Mouse (Mus musculus) liver, embryonic 13.5 days (tissue): ENCODE data around the gene Pitpnm1. TPM values are rescaled to one million over a fixed set of nuclear protein-coding genes. Genes with fewer than 3 reads are reported as not detected.
"Not testable (repeated sequence)": the region's sequence is repeated elsewhere in the genome, so short reads cannot be mapped to it uniquely, and the experiment has no call there.

Experiments used
- ATAC-seq: fragments of 200-750 bp; cut with Nextera tagmentation; 2 replicates; pipeline ENCODE4 v1.8.0; 2017; ENCODE audit warnings: low read depth, mild to moderate bottlenecking, moderate number of reproducible peaks, moderate library complexity
- DNase-seq: peaks from one replicate; pipeline ENCODE4 v3.0.0; 2022
- H3K27ac ChIP-seq: fragments of 300-500 bp; sonication (generic); 2 replicates; pipeline ENCODE4 v1.5.1; 2015; ENCODE audit warnings: moderate library complexity, mild to moderate bottlenecking, inconsistent platforms
- H3K27me3 ChIP-seq: fragments of 300-500 bp; sonication (generic); 2 replicates; pipeline ENCODE4 v1.6.1; 2015; ENCODE audit warnings: mild to moderate bottlenecking, inconsistent platforms
- H3K36me3 ChIP-seq: fragments of 300-500 bp; sonication (generic); 2 replicates; pipeline ENCODE4 v1.6.1; 2015; ENCODE audit warnings: mild to moderate bottlenecking, inconsistent platforms
- H3K4me1 ChIP-seq: fragments of 300-500 bp; sonication (generic); replicated peaks from 2 replicates; pipeline ENCODE4 v1.6.1; 2015; ENCODE audit warnings: inconsistent platforms
- H3K4me2 ChIP-seq: fragments of 300-500 bp; sonication (generic); 2 replicates; pipeline ENCODE4 v1.6.1; 2015; ENCODE audit warnings: inconsistent platforms, mild to moderate bottlenecking, moderate library complexity
- H3K4me3 ChIP-seq: fragments of 300-500 bp; sonication (generic); replicated peaks from 2 replicates; pipeline ENCODE4 v1.5.1; 2015; ENCODE audit warnings: mild to moderate bottlenecking, inconsistent platforms
- H3K9ac ChIP-seq: fragments of 300-500 bp; sonication (generic); 2 replicates; pipeline ENCODE4 v1.6.1; 2015; ENCODE audit warnings: mild to moderate bottlenecking, inconsistent platforms
- H3K9me3 ChIP-seq: fragments of 300-500 bp; sonication (generic); replicated peaks from 2 replicates; pipeline ENCODE4 v1.6.1; 2016; ENCODE audit warnings: inconsistent platforms
- WGBS: fragments of 180-500 bp; shearing (Covaris S2); methylation state at CpG from one replicate; pipeline ENCODE4 v1.1.7; 2015; ENCODE audit not compliant: insufficient replicate concordance; 5-methylcytosine and 5-hydroxymethylcytosine counted together
- polyA plus RNA-seq: library from polyadenylated mRNA; unstranded; fragments of >200 nt; fragmentation: Nextera tagmentation; extraction: Ambion mirVana; gene quantifications from 2 replicates; pipeline ENCODE4 v1.2.1, GENCODE M21; 2015

Gene Pitpnm1
- polyA plus RNA-seq, 1 experiment from 2014 or later, result 2.8 TPM

DNA sequence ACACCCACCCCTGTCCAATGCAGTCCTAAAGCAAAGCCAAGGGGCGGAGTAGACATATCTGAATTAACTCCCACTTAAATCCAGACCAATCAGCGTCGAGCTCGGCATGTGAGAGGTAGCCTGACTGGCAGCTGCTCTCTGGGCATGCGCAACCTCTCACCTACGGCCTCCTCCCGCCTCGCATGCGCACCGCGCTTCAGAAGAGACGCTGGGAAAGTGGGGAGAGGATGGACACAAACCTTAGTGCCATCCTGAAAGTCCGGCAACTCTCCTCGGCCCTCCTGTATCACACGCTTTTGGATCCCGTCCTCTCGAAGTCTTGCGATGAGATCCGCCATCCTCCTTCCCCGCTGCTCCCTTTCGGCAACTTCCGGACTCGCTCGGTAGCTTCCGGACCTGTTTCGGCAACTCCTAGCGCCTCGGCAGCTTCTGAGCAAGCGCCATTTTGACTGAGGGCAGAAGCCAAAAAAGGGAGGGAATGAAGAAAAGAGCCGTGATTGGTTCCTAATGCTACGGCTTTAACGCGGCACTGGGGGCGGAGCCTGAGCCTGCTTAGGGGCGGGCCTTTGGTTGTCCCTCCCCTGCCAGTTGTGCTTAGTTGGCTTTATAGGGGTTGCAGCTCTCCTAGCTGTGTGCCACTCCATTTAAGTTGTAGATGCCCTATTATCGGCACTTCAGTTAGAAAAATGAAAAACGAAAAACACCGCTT, 21.5 kb downstream of the Pitpnm1 start:
- Histone ChIP-seq H3K27me3 (no peaks in the 10 kb centered on the region), H3K9me3 (no peaks in the 10 kb centered on the region), H3K36me3 (peaks cover 24% of the 10 kb centered on the region), H3K27ac (peak overlapping the region; percentile 80), H3K9ac (peak overlapping the region; percentile 68), H3K4me2 (peak overlapping the region; percentile 73), H3K4me3 (peak overlapping the region; percentile 60), H3K4me1 (peaks cover 59% of the 10 kb centered on the region)
- DNase-seq, result peak; percentile 97
- ATAC-seq, result peak; percentile 61
- 2% methylated on average over 38 of the region's 38 CpGs for WGBS

- Histone ChIP-seq H3K27ac (peak overlapping the region; percentile 80), H3K36me3 (peaks cover 18% of the 10 kb centered on the region), H3K4me2 (peak overlapping the region; percentile 73), H3K4me1 (peaks cover 66% of the 10 kb centered on the region), H3K4me3 (peak overlapping the region; percentile 60; the same call in 1 of the 2 replicates)
- H3K9ac ChIP-seq, ATAC-seq, H3K9me3 ChIP-seq, DNase-seq, H3K27me3 ChIP-seq: not testable (repeated sequence)
- WGBS, result 33% methylated on average over 6 of the region's 6 CpGs
These were observed 22.1 kb downstream of the Pitpnm1 start for GRCm38 (mm10) chr19:4121896-4122295.

DNA sequence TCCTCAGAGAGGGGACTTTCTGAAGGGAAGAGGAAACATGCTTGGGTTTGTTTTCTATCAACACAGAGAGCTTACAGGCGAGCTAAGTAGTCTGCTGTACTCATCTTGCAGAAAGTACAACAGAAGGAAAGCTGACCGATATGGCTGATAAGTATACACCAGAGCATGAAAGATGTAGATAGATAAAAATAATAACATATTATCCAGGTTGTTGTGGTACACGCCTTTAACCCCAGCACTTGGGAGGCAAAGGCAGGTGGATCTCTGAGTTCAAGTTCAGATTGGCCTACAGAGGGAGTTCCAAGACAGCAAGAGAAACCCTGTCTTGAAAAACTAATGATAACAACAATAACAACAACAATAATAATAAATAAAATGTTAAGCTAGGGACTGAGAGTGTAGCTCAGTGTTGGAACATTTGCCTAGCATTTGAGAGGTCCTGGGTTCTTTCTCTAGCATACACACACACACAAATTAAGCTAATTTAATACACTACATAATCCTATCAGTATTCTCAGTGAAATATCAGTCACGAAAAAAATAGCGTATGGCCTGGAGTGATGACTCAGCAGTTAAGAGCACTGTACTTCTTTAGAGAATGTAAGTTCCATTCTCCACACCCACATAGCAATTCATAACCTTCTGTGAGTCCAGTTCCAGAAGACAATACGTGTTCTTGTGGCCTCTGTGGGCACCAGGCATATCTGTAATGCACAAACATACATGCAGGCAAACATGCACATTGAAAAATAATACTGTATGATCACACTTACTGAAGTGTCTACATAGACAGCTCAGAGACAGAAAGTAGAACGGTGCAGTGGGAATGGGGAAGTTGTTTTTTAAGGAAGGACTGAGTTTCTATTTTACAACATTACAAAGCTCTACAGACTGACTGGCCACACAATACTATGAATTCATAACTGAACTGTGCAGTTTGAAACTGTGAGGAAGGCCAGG, 22.9 kb downstream of the Pitpnm1 start:
- no peaks in the 10 kb centered on the region for H3K27me3 ChIP-seq
- H3K9me3 ChIP-seq, result no peaks in the 10 kb centered on the region
- peaks cover 15% of the 10 kb centered on the region for H3K36me3 ChIP-seq
- peak overlapping the region; percentile 80 for H3K27ac ChIP-seq
- 0 out of 2 replicates have a peak overlapping the region, but pooled peaks have one; percentile 6 for H3K4me3 ChIP-seq
- DNase-seq (no peak), ATAC-seq (no peak)
- H3K9ac ChIP-seq, result peak overlapping the region; percentile 36
- peak overlapping the region; percentile 38 for H3K4me2 ChIP-seq
- 31% methylated on average over 7 of the region's 7 CpGs for WGBS
- H3K4me1 ChIP-seq, result peaks cover 74% of the 10 kb centered on the region

DNA sequence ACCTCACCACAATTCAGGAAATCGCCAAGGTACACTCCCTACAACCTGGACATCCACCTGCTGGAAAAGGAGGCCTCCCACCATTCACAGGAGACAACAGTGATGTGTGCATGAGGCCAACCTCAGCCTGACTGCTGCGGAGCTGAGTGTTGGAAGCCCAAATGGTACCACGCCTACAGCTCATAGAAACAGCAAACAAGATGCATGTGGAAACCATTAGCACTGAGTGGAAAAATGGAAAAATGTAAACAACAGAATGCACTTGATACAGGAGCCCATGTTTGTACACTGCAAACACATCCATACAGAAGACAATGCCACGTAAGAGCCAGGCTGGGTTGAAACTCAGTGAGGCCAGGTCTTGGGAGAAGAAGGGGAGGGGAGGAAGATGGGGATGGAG, 24.6 kb downstream of the Pitpnm1 start:
- H3K27ac ChIP-seq, result peak overlapping the region; percentile 80
- peak overlapping the region; percentile 65 for H3K9ac ChIP-seq
- H3K4me2 ChIP-seq, result peak overlapping the region; percentile 65
- ATAC-seq (no peak), DNase-seq (no peak)
- 78% methylated on average over 4 of the region's 4 CpGs for WGBS
- H3K4me3 ChIP-seq, result no peak overlapping the region
- H3K9me3 ChIP-seq, result no peaks in the 10 kb centered on the region
- peaks cover 22% of the 10 kb centered on the region for H3K36me3 ChIP-seq
- peaks cover 87% of the 10 kb centered on the region for H3K4me1 ChIP-seq
- H3K27me3 ChIP-seq, result no peaks in the 10 kb centered on the region

DNA sequence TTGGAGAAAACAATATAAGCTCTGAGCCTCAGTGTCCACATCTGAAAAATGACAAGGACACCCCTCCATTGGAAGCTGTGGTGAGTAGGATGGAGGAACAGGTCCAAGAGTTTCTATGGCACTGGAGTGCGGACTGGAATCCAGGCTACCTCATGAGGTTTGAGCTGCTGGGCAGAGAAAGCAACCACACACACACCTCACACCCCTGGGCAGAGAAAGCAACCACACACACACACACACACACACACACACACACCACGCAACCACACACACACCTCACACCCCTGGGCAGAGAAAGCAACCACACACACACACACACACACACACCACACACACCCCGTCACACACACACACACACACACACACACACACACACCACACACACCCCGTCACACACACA, 25.5 kb downstream of the Pitpnm1 start:
- peaks cover 27% of the 10 kb centered on the region for H3K36me3 ChIP-seq
- not testable (repeated sequence) for DNase-seq, H3K9me3 ChIP-seq, H3K27me3 ChIP-seq
- peak overlapping the region; percentile 80 for H3K27ac ChIP-seq
- 27% methylated on average over 4 of the region's 4 CpGs for WGBS
- H3K4me1 ChIP-seq, result peaks cover 88% of the 10 kb centered on the region
- peak overlapping the region; percentile 65 for H3K4me2 ChIP-seq
- ATAC-seq, result peak; percentile 13
- H3K4me3 ChIP-seq, result peak overlapping the region; percentile 82
- peak overlapping the region; percentile 65 for H3K9ac ChIP-seq

DNA sequence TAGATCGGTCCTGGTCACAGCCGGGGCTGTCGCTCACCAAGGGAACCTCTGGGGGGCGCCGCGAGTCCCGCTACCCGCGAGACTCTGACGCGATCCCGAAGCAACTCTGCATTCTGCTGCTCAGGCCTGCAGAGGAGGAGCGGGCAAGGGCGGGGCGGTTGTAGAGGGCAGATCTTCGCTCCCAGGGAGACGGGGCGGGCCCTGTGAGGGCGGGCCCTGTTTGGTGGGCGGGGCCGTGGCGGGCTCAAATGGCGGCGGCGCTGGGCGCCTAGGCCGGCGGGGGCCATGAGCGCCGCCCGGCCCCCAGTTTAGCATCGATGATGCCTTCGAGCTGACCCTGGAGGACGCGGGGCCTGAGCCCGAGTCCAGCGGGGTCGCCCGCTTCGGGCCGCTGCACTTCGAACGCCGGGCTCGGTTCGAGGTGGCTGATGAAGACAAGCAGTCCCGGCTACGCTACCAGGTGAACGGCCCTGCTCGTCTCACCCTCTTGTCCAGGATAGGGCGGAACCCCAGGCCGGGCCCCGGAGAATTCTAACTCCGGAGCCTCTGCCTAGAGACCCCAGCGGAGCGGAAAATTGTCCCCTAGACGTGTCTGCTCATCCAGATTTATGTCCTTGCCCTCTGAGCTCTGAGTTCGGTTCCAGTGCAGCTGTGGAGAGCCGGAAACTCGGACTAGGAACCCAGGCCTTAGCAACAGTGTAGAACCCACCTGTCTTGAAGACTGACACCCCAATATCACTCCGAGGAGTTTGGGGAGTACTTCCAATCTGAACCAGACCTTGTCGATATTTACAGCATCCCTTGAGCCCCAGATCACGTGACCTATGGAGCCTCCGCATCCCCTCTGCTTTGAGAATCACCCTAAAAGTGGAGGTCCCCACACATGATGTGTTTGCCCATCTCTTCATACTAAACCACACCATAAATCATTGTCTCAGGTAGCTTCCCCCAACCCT, 26.2 kb downstream of the Pitpnm1 start, which contains the start of gene Aip:
Gene Aip, minus strand, starts transcription at position 118 of the 956 bp plus-strand sequence.
- Histone ChIP-seq H3K4me2 (peak within 1 kb of the TSS; percentile 75), H3K9ac (peak within 1 kb of the TSS; percentile 92), H3K4me1 (peaks cover 88% of the 10 kb centered on the region), H3K4me3 (peak within 1 kb of the TSS; percentile 82), H3K36me3 (peaks cover 28% of the 10 kb centered on the region), H3K27ac (peak within 1 kb of the TSS; percentile 86), H3K9me3 (no peaks in the 10 kb centered on the region), H3K27me3 (no peaks in the 10 kb centered on the region)
- 2% methylated on average over 59 of the region's 64 CpGs for WGBS
- peak; percentile 91 for ATAC-seq
- peak; percentile 99 for DNase-seq

GRCm38 (mm10) chr19:4126759-4127495, 27.1 kb downstream of the Pitpnm1 start:
- ATAC-seq, result no peak
- H3K4me1 ChIP-seq, result peaks cover 90% of the 10 kb centered on the region
- no peak for DNase-seq
- WGBS, result 53% methylated on average over 7 of the region's 7 CpGs
- H3K27ac ChIP-seq, result peak overlapping the region; percentile 86
- no peaks in the 10 kb centered on the region for H3K27me3 ChIP-seq
- no peaks in the 10 kb centered on the region for H3K9me3 ChIP-seq
- H3K9ac ChIP-seq, result peak overlapping the region; percentile 92
- H3K4me2 ChIP-seq, result peak overlapping the region; percentile 75
- peaks cover 37% of the 10 kb centered on the region for H3K36me3 ChIP-seq
- peak overlapping the region; percentile 82 for H3K4me3 ChIP-seq

GRCm38 (mm10) chr19:4129462-4129861, 29.7 kb downstream of the Pitpnm1 start:
- Histone ChIP-seq H3K9ac (peak overlapping the region; percentile 77), H3K27ac (peak overlapping the region; percentile 91), H3K9me3 (no peaks in the 10 kb centered on the region), H3K4me3 (no peak overlapping the region), H3K36me3 (peaks cover 53% of the 10 kb centered on the region), H3K27me3 (no peaks in the 10 kb centered on the region), H3K4me2 (peak overlapping the region; percentile 68), H3K4me1 (peaks cover 78% of the 10 kb centered on the region)
- ATAC-seq (no peak), DNase-seq (no peak)
- WGBS, result 91% methylated on average over 7 of the region's 7 CpGs

DNA sequence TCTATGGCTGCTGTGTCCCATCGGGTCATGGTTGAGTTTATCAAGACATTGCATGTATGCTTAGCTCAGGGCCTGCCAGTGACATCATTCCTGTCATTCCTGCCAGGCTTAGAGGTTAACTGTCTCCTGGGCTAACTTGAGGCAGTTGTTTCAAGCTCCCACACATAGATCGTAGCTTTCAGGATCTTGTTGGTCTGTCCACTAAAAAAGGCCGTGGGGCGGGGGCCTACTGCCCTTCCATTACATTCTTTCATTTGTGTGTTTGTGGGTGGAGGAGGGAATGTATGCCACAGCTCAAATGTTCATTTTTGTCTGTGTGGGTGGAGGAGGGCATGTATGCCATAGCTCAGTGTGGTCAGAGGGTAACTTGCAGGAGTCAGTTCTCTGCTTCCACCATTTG, 30.3 kb downstream of the Pitpnm1 start:
- Histone ChIP-seq H3K4me3 (peak overlapping the region; percentile 68), H3K9me3 (no peaks in the 10 kb centered on the region), H3K4me2 (peak overlapping the region; percentile 68), H3K4me1 (peaks cover 72% of the 10 kb centered on the region), H3K36me3 (peaks cover 53% of the 10 kb centered on the region), H3K27me3 (no peaks in the 10 kb centered on the region), H3K9ac (peak overlapping the region; percentile 77), H3K27ac (peak overlapping the region; percentile 91)
- DNase-seq (no peak), ATAC-seq (no peak)
- WGBS, result 63% methylated on average over 4 of the region's 4 CpGs

- Histone ChIP-seq H3K27ac (peak overlapping the region; percentile 91), H3K9me3 (no peaks in the 10 kb centered on the region), H3K4me1 (peaks cover 74% of the 10 kb centered on the region), H3K27me3 (no peaks in the 10 kb centered on the region), H3K4me2 (peak overlapping the region; percentile 68), H3K36me3 (peaks cover 53% of the 10 kb centered on the region), H3K9ac (peak overlapping the region; percentile 77), H3K4me3 (peak overlapping the region; percentile 68)
- WGBS, result 26% methylated on average over 5 of the region's 5 CpGs
- peak; percentile 86 for ATAC-seq
- DNase-seq, result no peak
These were observed 31.3 kb downstream of the Pitpnm1 start for GRCm38 (mm10) chr19:4131075-4131474.
